Mouse (Mus musculus) embryonic facial prominence, embryonic 11.5 days (tissue): Measurements from ENCODE around the gene Pkdcc. TPM values are rescaled to one million over a fixed set of nuclear protein-coding genes. Genes with fewer than 3 reads are reported as not detected.

Source experiments
- ATAC-seq: fragments of 200-750 bp; cut with Nextera tagmentation; replicated peaks from 2 replicates; pipeline ENCODE4 v1.8.0; 2017; ENCODE audit warnings: low read depth; ENCODE audit not compliant: insufficient number of reproducible peaks, low FRiP score, low TSS enrichment
- DNase-seq: peaks from one replicate; pipeline ENCODE4 v3.0.0-alpha.2; 2015; ENCODE audit warnings: low spot score
- H3K27ac ChIP-seq: fragments of 300-500 bp; sonication (generic); replicated peaks from 2 replicates; pipeline ENCODE4 v1.5.1; 2014; ENCODE audit warnings: mild to moderate bottlenecking, low read depth, low read length, control low read depth
- H3K27me3 ChIP-seq: fragments of 300-500 bp; sonication (generic); 2 replicates; pipeline ENCODE4 v1.6.1; 2014; ENCODE audit warnings: mild to moderate bottlenecking, low read length, moderate library complexity, mixed read lengths; ENCODE audit not compliant: control insufficient read depth, insufficient read depth
- H3K36me3 ChIP-seq: fragments of 300-500 bp; sonication (generic); replicated peaks from 2 replicates; pipeline ENCODE4 v1.6.1; 2014; ENCODE audit warnings: low read depth, mild to moderate bottlenecking, low read length, moderate library complexity, mixed read lengths; ENCODE audit not compliant: control insufficient read depth, insufficient read depth
- H3K4me1 ChIP-seq: fragments of 300-500 bp; sonication (generic); 2 replicates; pipeline ENCODE4 v1.6.1; 2014; ENCODE audit warnings: low read length, mixed read lengths; ENCODE audit not compliant: control insufficient read depth, insufficient read depth
- H3K4me2 ChIP-seq: fragments of 300-500 bp; sonication (generic); 2 replicates; pipeline ENCODE4 v1.6.1; 2014; ENCODE audit warnings: low read depth, mild to moderate bottlenecking, control low read depth, low read length, moderate library complexity
- H3K4me3 ChIP-seq: fragments of 300-500 bp; sonication (generic); 2 replicates; pipeline ENCODE4 v1.5.1; 2014; ENCODE audit warnings: low read depth, low read length, control low read depth
- H3K9ac ChIP-seq: fragments of 300-500 bp; sonication (generic); replicated peaks from 2 replicates; pipeline ENCODE4 v1.6.1; 2014; ENCODE audit warnings: mild to moderate bottlenecking, control low read depth, low read length
- H3K9me3 ChIP-seq: fragments of 300-500 bp; sonication (generic); replicated peaks from 2 replicates; pipeline ENCODE4 v1.6.1; 2016; ENCODE audit warnings: mild to moderate bottlenecking, low read length, inconsistent platforms, mixed read lengths; ENCODE audit not compliant: control insufficient read depth
- WGBS: fragments of 180-500 bp; shearing (Covaris S2); extraction: QIAGEN DNeasy Blood & Tissue Kit; methylation state at CpG from one replicate; pipeline ENCODE4 v1.1.7; 2014; 5-methylcytosine and 5-hydroxymethylcytosine counted together
- polyA plus RNA-seq: library from polyadenylated mRNA; unstranded; fragments of >200 nt; fragmentation: Nextera tagmentation; extraction: Ambion mirVana; gene quantifications from 2 replicates; pipeline ENCODE4 v1.2.1, GENCODE M21; 2014

Pkdcc gene
- polyA plus RNA-seq, result 23.4 and 24.5 TPM in 2 replicates

- H3K4me2 ChIP-seq, result peak within 1 kb of the TSS; percentile 87
- peak within 1 kb of the TSS; percentile 84 for H3K9ac ChIP-seq
- H3K27me3 ChIP-seq, result no peaks in the 10 kb centered on the region
- peaks cover 5% of the 10 kb centered on the region for H3K4me1 ChIP-seq
- peak; percentile 85 for ATAC-seq
- H3K27ac ChIP-seq, result peak within 1 kb of the TSS; percentile 86
- H3K9me3 ChIP-seq, result no peaks in the 10 kb centered on the region
- WGBS, result 0% methylated on average over 42 of the region's 105 CpGs
- no peaks in the 10 kb centered on the region for H3K36me3 ChIP-seq
- H3K4me3 ChIP-seq, result peak within 1 kb of the TSS; percentile 81
- peak; percentile 92 for DNase-seq
These were observed at the start of gene Pkdcc for GRCm38 (mm10) chr17:83214674-83215528. Gene Pkdcc (plus strand): TSS chr17:83215292.

- no peak overlapping the region for H3K27ac ChIP-seq
- H3K4me2 ChIP-seq, result no peak overlapping the region
- H3K4me1 ChIP-seq, result peaks cover 3% of the 10 kb centered on the region
- H3K27me3 ChIP-seq, result no peaks in the 10 kb centered on the region
- no peak for ATAC-seq
- 71% methylated on average over 5 of the region's 5 CpGs for WGBS
- no peak for DNase-seq
- no peaks in the 10 kb centered on the region for H3K36me3 ChIP-seq
- no peak overlapping the region for H3K9ac ChIP-seq
- no peak overlapping the region for H3K4me3 ChIP-seq
- H3K9me3 ChIP-seq, result no peaks in the 10 kb centered on the region
These were observed 48.9 kb upstream of the Pkdcc start for GRCm38 (mm10) chr17:83166195-83166594.

- H3K36me3 ChIP-seq, result no peaks in the 10 kb centered on the region
- no peaks in the 10 kb centered on the region for H3K27me3 ChIP-seq
- H3K27ac ChIP-seq, result no peak overlapping the region
- ATAC-seq (no peak), DNase-seq (no peak)
- H3K9me3 ChIP-seq, result no peaks in the 10 kb centered on the region
- WGBS, result 92% methylated on average over 4 of the region's 4 CpGs
- H3K4me2 ChIP-seq, result no peak overlapping the region
- no peak overlapping the region for H3K9ac ChIP-seq
- H3K4me3 ChIP-seq, result no peak overlapping the region
- H3K4me1 ChIP-seq, result peaks cover 2% of the 10 kb centered on the region; the same call in 1 of the 2 replicates
These were observed 38.9 kb upstream of the Pkdcc start for GRCm38 (mm10) chr17:83176146-83176545.

GRCm38 (mm10) chr17:83178483-83179150 is 36.5 kb upstream of the Pkdcc start:
- Histone ChIP-seq H3K36me3 (no peaks in the 10 kb centered on the region), H3K9me3 (no peaks in the 10 kb centered on the region), H3K4me2 (no peak overlapping the region), H3K27me3 (no peaks in the 10 kb centered on the region), H3K9ac (no peak overlapping the region), H3K4me1 (peaks cover 2% of the 10 kb centered on the region; the same call in 1 of the 2 replicates), H3K27ac (no peak overlapping the region; the same call in 1 of the 2 replicates), H3K4me3 (no peak overlapping the region)
- DNase-seq (no peak), ATAC-seq (no peak; the same call in 1 of the 2 replicates)
- 35% methylated on average over 9 of the region's 9 CpGs for WGBS

GRCm38 (mm10) chr17:83179151-83179531 is 36.0 kb upstream of the Pkdcc start:
- no peaks in the 10 kb centered on the region for H3K27me3 ChIP-seq
- no peak overlapping the region for H3K27ac ChIP-seq

GRCm38 (mm10) chr17:83179569-83179968 is 35.5 kb upstream of the Pkdcc start:
- Histone ChIP-seq H3K9me3 (no peaks in the 10 kb centered on the region), H3K4me2 (no peak overlapping the region), H3K36me3 (no peaks in the 10 kb centered on the region), H3K4me1 (peaks cover 2% of the 10 kb centered on the region; the same call in 1 of the 2 replicates), H3K9ac (no peak overlapping the region), H3K27me3 (no peaks in the 10 kb centered on the region), H3K4me3 (no peak overlapping the region), H3K27ac (no peak overlapping the region)
- 41% methylated on average over 4 of the region's 4 CpGs for WGBS
- 0 out of 2 replicates have a peak, but pooled peaks have one; percentile 14 for ATAC-seq
- DNase-seq, result no peak

More at GRCm38 (mm10) chr17:83179151-83179531, 36.0 kb upstream of the Pkdcc start:
- Histone ChIP-seq H3K4me2 (no peak overlapping the region), H3K4me1 (peaks cover 2% of the 10 kb centered on the region; the same call in 1 of the 2 replicates), H3K4me3 (no peak overlapping the region), H3K9me3 (no peaks in the 10 kb centered on the region), H3K36me3 (no peaks in the 10 kb centered on the region), H3K9ac (no peak overlapping the region)
- peak; percentile 83 for DNase-seq
- peak; percentile 60; the same call in 1 of the 2 replicates for ATAC-seq
- WGBS, result 19% methylated on average over 6 of the region's 6 CpGs

GRCm38 (mm10) chr17:83181086-83181485 is 34.0 kb upstream of the Pkdcc start:
- no peak overlapping the region for H3K4me3 ChIP-seq
- H3K4me2 ChIP-seq, result no peak overlapping the region
- no peak overlapping the region for H3K27ac ChIP-seq
- peaks cover 2% of the 10 kb centered on the region; the same call in 1 of the 2 replicates for H3K4me1 ChIP-seq
- ATAC-seq (no peak), DNase-seq (no peak)
- H3K9ac ChIP-seq, result no peak overlapping the region
- WGBS, result 80% methylated on average over 7 of the region's 7 CpGs
- H3K9me3 ChIP-seq, result no peaks in the 10 kb centered on the region
- no peaks in the 10 kb centered on the region for H3K36me3 ChIP-seq
- H3K27me3 ChIP-seq, result no peaks in the 10 kb centered on the region
